Mouse (Mus musculus) granulocyte monocyte progenitor cell, adult 5-6 weeks (primary cell): ENCODE data around the gene Rbm3. TPM values are rescaled to one million over a fixed set of nuclear protein-coding genes. Genes with fewer than 3 reads are reported as not detected.

Experiments
- ATAC-seq: replicated peaks from 2 replicates; pipeline ENCODE4 v1.8.0; 2016; ENCODE audit warnings: mild to moderate bottlenecking, moderate TSS enrichment, inconsistent platforms; ENCODE audit not compliant: poor library complexity, severe bottlenecking
- total RNA-seq, 2 experiments: library from RNA; stranded (forward) in 1 of 2; stranded (reverse) in 1 of 2; fragments of 200-712, 200-1000 nt in 1 of 2; fragments of >200 nt in 1 of 2; fragmentation: Nextera tagmentation in 1 of 2; gene quantifications; 2 replicates each; pipeline ENCODE4 v1.2.3; 2014 to 2017

The Rbm3 gene
- total RNA-seq, 2 experiments from 2014 or later = 877 to 1,015 TPM

GRCm38 (mm10) chrX:8132017-8132976, 13.4 kb downstream of the Rbm3 start, which contains the start of gene Wdr13:
Wdr13 (minus strand) TSS chrX:8132892.
- peak; percentile 83 for ATAC-seq

GRCm38 (mm10) chrX:8131393-8131792, 14.3 kb downstream of the Rbm3 start:
- ATAC-seq = no peak

GRCm38 (mm10) chrX:8125235-8125634, 20.4 kb downstream of the Rbm3 start:
- ATAC-seq = peak; percentile 66

GRCm38 (mm10) chrX:8123821-8124470, 21.7 kb downstream of the Rbm3 start:
- ATAC-seq = no peak

GRCm38 (mm10) chrX:8117264-8117663, 28.4 kb downstream of the Rbm3 start:
- ATAC-seq = no peak

- ATAC-seq = no peak; the same call in 1 of the 2 replicates
Observed at GRCm38 (mm10) chrX:8115275-8115674, 30.4 kb downstream of the Rbm3 start.

GRCm38 (mm10) chrX:8105019-8105418, 40.7 kb downstream of the Rbm3 start:
- ATAC-seq = no peak

GRCm38 (mm10) chrX:8102213-8102668, 43.4 kb downstream of the Rbm3 start:
- no peak for ATAC-seq

- ATAC-seq = no peak
Observed at GRCm38 (mm10) chrX:8101017-8101416, 44.7 kb downstream of the Rbm3 start.

- ATAC-seq = no peak
Observed at GRCm38 (mm10) chrX:8099435-8099834, 46.2 kb downstream of the Rbm3 start.

- peak; percentile 95 for ATAC-seq
Observed at GRCm38 (mm10) chrX:8096787-8097242, 48.9 kb downstream of the Rbm3 start.

- peak; percentile 94 for ATAC-seq
Observed at GRCm38 (mm10) chrX:8096068-8096786, 49.5 kb downstream of the Rbm3 start.

- no peak for ATAC-seq
Observed at GRCm38 (mm10) chrX:8095546-8095945, 50.1 kb downstream of the Rbm3 start.

GRCm38 (mm10) chrX:8090954-8091347, 54.7 kb downstream of the Rbm3 start:
- ATAC-seq = peak; percentile 64; the same call in 1 of the 2 replicates

GRCm38 (mm10) chrX:8090346-8090953, 55.2 kb downstream of the Rbm3 start, which contains the start of gene Was:
Was (minus strand) TSS chrX:8090498.
- peak; percentile 99 for ATAC-seq

- ATAC-seq = no peak; the same call in 1 of the 2 replicates
Observed at GRCm38 (mm10) chrX:8089746-8090145, 55.9 kb downstream of the Rbm3 start.
